Mouse (Mus musculus) frontal cortex, postnatal 25 days (tissue): Measurements from ENCODE around the gene Rap1a.

ENCODE experiments used
- DNase-seq, 2 experiments: peaks; one replicate each; pipeline ENCODE4 v3.0.0; 2022; ENCODE audit warnings: low spot score in 2 of 2

The Rap1a gene

GRCm38 (mm10) chr3:105763132-105763851 lies 37.8 kb downstream of the Rap1a start:
- no peak for DNase-seq

- no peak for DNase-seq
Observed at GRCm38 (mm10) chr3:105760063-105760462, 41.1 kb downstream of the Rap1a start.

DNA sequence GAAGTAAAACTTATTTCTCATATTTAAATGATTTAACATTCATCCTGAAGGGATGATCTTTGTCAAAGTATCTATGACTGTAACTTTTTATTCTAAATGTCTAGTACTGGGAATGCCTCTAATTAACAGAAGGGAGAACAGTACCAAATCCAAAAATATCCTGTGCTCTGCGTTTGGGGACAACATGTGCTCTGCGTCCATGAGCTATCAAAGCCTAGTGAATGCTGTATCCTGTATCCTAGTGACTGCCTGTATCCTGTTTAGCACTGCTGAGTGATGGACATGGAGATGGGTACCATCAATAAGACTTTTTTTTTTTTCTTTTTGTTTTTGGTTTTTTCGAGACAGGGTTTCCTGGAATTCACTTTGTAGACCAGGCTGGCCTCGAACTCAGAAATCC lies 42.5 kb downstream of the Rap1a start:
- no peak for DNase-seq

GRCm38 (mm10) chr3:105758098-105758497 lies 43.0 kb downstream of the Rap1a start:
- no peak for DNase-seq

- DNase-seq, result no peak
Observed at GRCm38 (mm10) chr3:105757323-105758083, 43.6 kb downstream of the Rap1a start.

DNA sequence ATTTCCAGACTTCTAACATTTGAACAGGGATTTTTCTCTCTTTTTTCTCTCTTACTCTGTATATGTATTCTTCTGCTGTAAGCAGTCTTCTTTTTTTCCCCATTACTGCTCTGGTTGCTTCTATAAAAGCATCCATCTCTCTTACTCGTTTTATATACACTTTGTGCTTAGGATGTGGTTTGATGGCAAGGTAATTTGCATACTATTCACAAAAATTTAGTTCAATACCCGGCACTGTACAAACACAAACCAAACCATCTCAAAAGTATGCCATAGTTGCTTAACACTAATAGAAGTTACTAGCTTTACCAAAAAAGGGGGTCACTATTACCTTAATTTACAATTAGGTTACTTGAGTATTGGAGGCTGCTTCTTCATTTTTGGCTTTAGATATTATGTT lies 44.6 kb downstream of the Rap1a start:
- no peak for DNase-seq

GRCm38 (mm10) chr3:105755123-105755522 lies 46.0 kb downstream of the Rap1a start:
- no peak for DNase-seq

DNA sequence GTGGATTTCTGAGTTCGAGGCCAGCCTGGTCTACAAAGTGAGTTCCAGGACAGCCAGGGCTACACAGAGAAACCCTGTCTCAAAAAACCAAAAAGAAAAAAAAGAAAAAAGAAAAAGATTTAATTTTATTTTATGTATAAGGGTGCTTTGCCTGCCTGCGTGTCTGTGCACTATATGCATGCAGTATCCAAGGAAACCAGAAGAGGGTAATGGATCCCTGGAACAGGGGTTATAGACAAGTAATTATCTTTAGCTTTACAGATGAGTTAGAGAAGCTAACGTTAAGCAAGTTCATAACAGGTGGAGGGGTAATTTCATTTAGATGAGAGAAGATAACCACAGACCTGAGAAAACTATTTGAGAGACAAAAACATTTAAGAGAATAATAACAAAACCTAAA lies 47.0 kb downstream of the Rap1a start:
- no peak for DNase-seq

- no peak for DNase-seq
Observed at GRCm38 (mm10) chr3:105750810-105751209, 50.3 kb downstream of the Rap1a start.

DNA sequence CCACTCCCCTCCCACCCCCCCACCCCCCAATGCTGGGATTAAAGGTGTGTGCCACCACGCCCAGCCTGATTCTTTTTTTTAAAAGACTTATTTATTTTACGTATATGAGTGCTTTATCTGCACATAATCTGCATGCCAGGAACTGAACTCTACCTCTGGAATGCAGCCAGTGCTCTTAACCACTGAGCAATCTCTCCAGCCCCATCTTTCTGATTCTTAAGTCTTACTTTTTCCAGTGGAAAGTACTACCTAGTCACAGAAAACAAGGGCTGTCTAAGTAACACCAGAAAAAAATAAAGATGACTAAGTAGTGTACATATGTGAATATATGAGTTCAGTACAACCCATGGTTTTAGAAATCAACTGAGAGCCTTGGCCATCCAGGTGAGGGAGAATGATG lies 54.6 kb downstream of the Rap1a start:
- DNase-seq, result no peak

DNA sequence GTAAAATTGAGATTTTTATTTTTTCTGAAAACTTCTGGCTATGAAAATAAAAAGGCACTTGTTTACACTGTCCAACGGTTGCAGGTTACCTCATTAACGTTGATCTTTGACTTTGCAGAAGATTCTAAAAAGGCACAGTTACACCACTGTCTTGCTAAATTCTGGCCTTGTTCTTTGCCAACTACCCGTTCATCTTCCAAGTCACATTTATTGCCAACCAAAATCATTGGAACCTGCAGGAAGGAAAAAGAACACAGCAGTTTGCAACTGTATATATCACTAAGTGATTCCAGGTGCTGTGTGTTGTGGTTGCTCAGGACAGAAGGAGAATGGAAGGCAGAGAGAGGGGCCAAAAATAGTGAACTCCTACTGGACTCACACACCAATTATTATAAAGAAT lies 63.5 kb downstream of the Rap1a start:
- no peak for DNase-seq

DNA sequence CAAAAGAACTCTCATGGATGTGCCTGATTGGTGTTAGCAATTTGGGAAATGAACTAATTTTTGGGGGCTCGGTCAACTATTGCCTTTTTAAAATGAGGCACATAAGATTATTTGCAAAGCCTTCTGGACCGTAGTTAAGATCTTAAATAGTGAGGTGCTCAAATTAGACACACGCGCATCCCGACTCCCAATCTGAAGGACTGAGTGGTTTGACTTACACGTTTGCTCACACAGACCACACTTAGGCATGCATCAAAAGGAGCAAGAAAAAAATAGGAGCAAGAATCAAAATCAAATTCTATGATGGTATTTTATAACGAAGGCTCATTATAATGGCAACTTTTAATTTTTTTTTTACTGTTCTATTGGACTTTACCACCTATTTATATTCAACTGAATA lies 64.1 kb downstream of the Rap1a start:
- no peak for DNase-seq

- no peak for DNase-seq
Observed at GRCm38 (mm10) chr3:105736148-105736547, 65.0 kb downstream of the Rap1a start.

DNA sequence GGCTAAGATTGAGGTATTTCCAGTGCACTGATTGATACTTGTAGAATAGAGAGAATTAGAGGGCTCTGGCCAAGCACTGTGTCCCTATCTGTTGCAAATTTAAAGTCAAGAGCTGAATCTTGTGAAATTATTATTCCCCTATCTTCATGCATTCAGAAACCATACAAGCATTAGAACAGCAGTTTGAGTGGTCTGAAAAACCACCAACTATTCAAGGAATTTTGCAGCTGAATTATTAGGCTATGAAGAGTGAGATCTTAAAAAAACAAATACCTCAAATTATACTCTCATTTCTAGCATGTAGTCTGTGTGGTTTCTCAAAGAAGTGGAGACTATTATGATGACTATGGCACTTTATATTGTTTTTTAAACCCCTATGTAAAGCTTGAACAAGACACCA lies 65.9 kb downstream of the Rap1a start:
- no peak for DNase-seq

DNA sequence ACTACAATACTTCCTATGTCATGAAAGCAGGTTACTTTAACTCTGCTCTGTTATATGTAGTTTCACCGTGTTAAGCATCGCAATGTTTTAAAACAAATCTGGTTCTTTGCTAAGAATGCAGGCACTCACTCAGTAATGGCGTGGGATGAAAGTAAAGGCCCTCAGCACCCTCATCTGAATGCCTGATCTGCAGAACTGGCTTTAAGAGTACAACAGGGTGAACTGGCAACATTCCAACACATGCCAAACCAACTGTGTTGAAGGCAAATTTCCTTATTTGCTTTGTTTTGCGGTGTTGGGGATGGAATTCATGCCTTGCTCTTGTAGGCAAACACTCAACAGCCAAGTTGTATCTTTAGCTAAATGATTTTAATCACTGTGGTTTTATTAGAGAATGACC lies 67.6 kb downstream of the Rap1a start:
- no peak for DNase-seq

GRCm38 (mm10) chr3:105732360-105732759 lies 68.8 kb downstream of the Rap1a start:
- no peak for DNase-seq

DNA sequence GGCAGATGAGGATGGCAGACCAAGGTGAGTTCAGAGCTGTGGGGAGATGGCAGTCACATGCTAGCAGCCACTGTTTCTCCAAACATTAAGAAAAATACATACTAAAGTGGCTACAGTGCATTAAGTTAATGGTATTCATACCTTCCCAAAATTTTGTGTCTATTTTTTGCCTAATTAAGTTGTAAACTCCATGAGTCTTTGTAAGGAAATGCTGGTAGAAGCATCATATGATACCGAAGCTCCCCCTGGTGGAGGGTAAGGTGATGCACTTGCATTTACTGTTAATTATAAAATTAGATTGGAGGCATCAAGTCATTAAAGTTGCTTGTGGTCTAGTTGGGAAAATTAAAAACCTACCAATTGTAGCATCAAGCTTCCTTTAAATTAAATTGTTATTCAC lies 75.1 kb downstream of the Rap1a start:
- peak in 1 of 2 experiments; percentile 62 for DNase-seq

- no peak for DNase-seq
Observed at GRCm38 (mm10) chr3:105722510-105722909, 78.6 kb downstream of the Rap1a start.

DNA sequence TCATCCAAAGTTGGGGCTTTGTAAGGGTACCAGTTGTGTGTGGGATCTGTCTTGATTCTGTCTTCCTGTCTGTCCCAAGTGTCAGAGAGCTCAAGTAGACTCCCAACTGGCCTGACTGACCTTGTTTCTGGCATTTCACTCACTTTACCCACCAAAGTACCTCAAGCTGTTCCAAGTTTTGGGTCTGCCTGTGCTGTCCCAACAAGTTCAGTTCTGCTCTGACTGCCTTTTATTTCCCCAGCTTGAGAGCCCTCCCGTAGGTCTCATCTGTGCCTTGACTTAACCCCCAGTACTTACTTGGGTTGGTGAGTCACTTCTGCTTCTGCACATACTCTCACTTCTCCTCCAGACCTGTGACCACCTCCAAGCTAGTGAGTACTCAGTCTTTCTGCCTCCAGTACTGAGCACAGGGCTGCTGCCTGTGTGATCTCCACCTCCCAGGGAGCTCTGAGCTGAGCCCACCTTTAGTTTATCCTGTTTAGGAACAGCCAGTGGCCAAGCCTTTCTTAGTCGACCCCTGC lies 79.4 kb downstream of the Rap1a start:
- no peak for DNase-seq

DNA sequence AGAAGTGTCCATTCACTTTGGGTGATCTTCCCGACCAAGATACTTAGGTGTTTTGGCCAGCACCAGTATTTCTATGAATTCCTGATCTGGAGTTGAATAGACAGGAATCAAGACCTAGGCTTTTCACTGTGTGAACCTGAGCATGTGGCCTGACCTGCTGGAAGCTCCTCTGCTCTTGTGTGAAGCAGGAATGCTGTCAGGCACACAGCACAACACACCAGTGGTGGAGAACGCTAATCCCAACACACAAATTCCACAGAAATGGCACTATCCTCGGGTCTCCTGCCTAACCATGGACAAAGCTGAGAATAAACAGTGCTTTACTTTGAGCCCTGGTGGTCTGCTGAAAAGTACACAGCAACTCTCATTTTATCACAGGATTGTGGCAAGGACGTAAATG lies 80.6 kb downstream of the Rap1a start:
- DNase-seq, result no peak

GRCm38 (mm10) chr3:105719979-105720378 lies 81.2 kb downstream of the Rap1a start:
- no peak for DNase-seq

DNA sequence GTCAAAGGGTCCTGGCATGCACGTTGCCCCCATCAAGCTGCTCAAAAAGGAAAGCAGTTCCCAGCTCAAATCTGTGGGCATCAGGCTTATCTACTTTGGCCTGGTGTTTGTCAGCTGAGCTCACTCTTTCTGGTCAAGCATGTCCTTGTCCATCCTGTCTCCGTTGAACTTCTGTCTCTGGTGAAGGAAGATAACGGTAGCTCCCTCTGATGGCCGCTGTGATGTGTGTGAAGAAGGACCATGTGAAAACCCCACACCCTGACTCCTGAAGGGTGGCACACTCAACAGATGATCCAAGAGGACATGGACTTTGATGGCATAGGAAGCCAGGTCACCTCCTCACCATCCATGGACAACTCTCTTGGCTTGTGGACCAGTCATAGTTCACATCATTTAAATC lies 82.4 kb downstream of the Rap1a start:
- no peak for DNase-seq

GRCm38 (mm10) chr3:105717856-105718555 lies 83.1 kb downstream of the Rap1a start:
- DNase-seq, result no peak
